7 mouse cellular contexts compared by ENCODE assay signal in genomic region chr5:34288154-34288716, GRCm38 (mm10). TPM values are rescaled to one million over a fixed set of nuclear protein-coding genes. Genes with fewer than 3 reads are reported as not detected.
DNase-seq lines count a peak whose midpoint lies in the region; ATAC-seq lines count a peak whose summit lies in the region.

TSS of gene Zfyve28 (minus strand) at chr5:34288449.
TSS of gene Cfap99 (plus strand) at chr5:34288600.

- DNase-seq in adrenal gland, postnatal 36 days, result peak; percentile 78 to 85
- DNase-seq in embryonic facial prominence, embryonic 11.5 days (ENCODE audit: low spot score), result peak; percentile 89
- DNase-seq in heart, adult 9 months (ENCODE audit: low spot score in 2 of 2), result peak; percentile 59 to 68
- peak; percentile 22 for DNase-seq in kidney, adult 9 months
- DNase-seq in splenic B cell, adult 2 months (ENCODE audit: low read depth, low spot score), result peak; percentile 24

- under 1% methylated on average over 69 of the region's 83 CpGs for WGBS in embryonic facial prominence, embryonic 11.5 days
- WGBS in limb, embryonic 13.5 days, result under 1% methylated on average over 52 of the region's 83 CpGs
- under 1% methylated on average over 74 of the region's 83 CpGs for WGBS in midbrain, embryonic 16.5 days

- peak within 1 kb of the TSS; percentile 59 for H3K4me3 ChIP-seq in embryonic facial prominence, embryonic 11.5 days (ENCODE audit: low read depth, low read length)
- H3K4me3 ChIP-seq in limb, embryonic 13.5 days, result peak within 1 kb of the TSS; percentile 66
- H3K4me3 ChIP-seq in midbrain, embryonic 16.5 days (ENCODE audit: low read depth, low read length), result peak within 1 kb of the TSS; percentile 58

- no peaks in the 10 kb centered on the region for H3K36me3 ChIP-seq in embryonic facial prominence, embryonic 11.5 days (replicated peaks; ENCODE audit: control insufficient read depth, insufficient read depth, low read depth, low read length)
- no peaks in the 10 kb centered on the region for H3K36me3 ChIP-seq in limb, embryonic 13.5 days
- H3K36me3 ChIP-seq in midbrain, embryonic 16.5 days (ENCODE audit: control insufficient read depth, insufficient read depth, low read length), result no peaks in the 10 kb centered on the region
- no peaks in the 10 kb centered on the region for H3K36me3 ChIP-seq in splenic B cell, adult 2 months (ENCODE audit: control insufficient read depth, insufficient read depth, low read length, poor library complexity, severe bottlenecking)

- H3K4me2 ChIP-seq in embryonic facial prominence, embryonic 11.5 days (ENCODE audit: low read depth, low read length), result peak within 1 kb of the TSS; percentile 95
- H3K4me2 ChIP-seq in limb, embryonic 13.5 days (replicated peaks), result peak within 1 kb of the TSS; percentile 97
- peak within 1 kb of the TSS; percentile 74 for H3K4me2 ChIP-seq in midbrain, embryonic 16.5 days (ENCODE audit: low read length)

- H3K4me1 ChIP-seq in embryonic facial prominence, embryonic 11.5 days (ENCODE audit: control insufficient read depth, insufficient read depth, low read length), result no peaks in the 10 kb centered on the region
- H3K4me1 ChIP-seq in limb, embryonic 13.5 days, result peaks cover 20% of the 10 kb centered on the region
- H3K4me1 ChIP-seq in midbrain, embryonic 16.5 days (ENCODE audit: control insufficient read depth, insufficient read depth, low read length), result peaks cover 15% of the 10 kb centered on the region

- ATAC-seq in embryonic facial prominence, embryonic 11.5 days (replicated peaks; ENCODE audit: insufficient number of reproducible peaks, low FRiP score, low TSS enrichment, low read depth), result peak; percentile 97
- peak; percentile 97 for ATAC-seq in limb, embryonic 13.5 days (ENCODE audit: low FRiP score, low read depth)
- ATAC-seq in midbrain, embryonic 16.5 days, result peak; percentile 99

- H3K27me3 ChIP-seq in embryonic facial prominence, embryonic 11.5 days (ENCODE audit: control insufficient read depth, insufficient read depth, low read length), result peaks cover 39% of the 10 kb centered on the region
- peaks cover 84% of the 10 kb centered on the region for H3K27me3 ChIP-seq in limb, embryonic 13.5 days
- H3K27me3 ChIP-seq in midbrain, embryonic 16.5 days (ENCODE audit: control insufficient read depth, insufficient read depth, low read depth, low read length), result peaks cover 5% of the 10 kb centered on the region
- no peaks in the 10 kb centered on the region for H3K27me3 ChIP-seq in splenic B cell, adult 2 months (ENCODE audit: control insufficient read depth, insufficient read depth, low read length, poor library complexity, severe bottlenecking)

- no peaks in the 10 kb centered on the region for H3K9me3 ChIP-seq in embryonic facial prominence, embryonic 11.5 days (replicated peaks; ENCODE audit: control insufficient read depth, low read length)
- H3K9me3 ChIP-seq in limb, embryonic 13.5 days, result no peaks in the 10 kb centered on the region
- H3K9me3 ChIP-seq in midbrain, embryonic 16.5 days (replicated peaks; ENCODE audit: control insufficient read depth, low read length, poor library complexity, severe bottlenecking), result no peaks in the 10 kb centered on the region

- no peak within 1 kb of the TSS for H3K27ac ChIP-seq in embryonic facial prominence, embryonic 11.5 days (replicated peaks; ENCODE audit: low read depth, low read length)
- H3K27ac ChIP-seq in limb, embryonic 13.5 days, result no peak within 1 kb of the TSS
- peak within 1 kb of the TSS; percentile 63 for H3K27ac ChIP-seq in midbrain, embryonic 16.5 days (ENCODE audit: low read length)

- peak within 1 kb of the TSS; percentile 32; the same call in 1 of the 2 replicates for H3K9ac ChIP-seq in embryonic facial prominence, embryonic 11.5 days (replicated peaks; ENCODE audit: low read length)
- peak within 1 kb of the TSS; percentile 65 for H3K9ac ChIP-seq in limb, embryonic 13.5 days
- H3K9ac ChIP-seq in midbrain, embryonic 16.5 days (ENCODE audit: low read depth, low read length), result peak within 1 kb of the TSS; percentile 63

RNA-seq across cellular contexts. Expression of gene Zfyve28, which starts in this region (rescaled TPM):
- under 1 TPM; 0.36 to 0.60 TPM for total RNA-seq in adrenal gland, postnatal 36 days (2021)
- polyA plus RNA-seq in embryonic facial prominence, embryonic 11.5 days (2014; fragmentation: Nextera tagmentation; extraction: Ambion mirVana), result 0.24 and 0.64 TPM in 2 replicates
- polyA plus RNA-seq in limb, embryonic 13.5 days (2015; fragmentation: Nextera tagmentation; extraction: Ambion mirVana), result 0.93 and 1.3 TPM in 2 replicates
- polyA plus RNA-seq in midbrain, embryonic 16.5 days (2015; fragmentation: Nextera tagmentation; extraction: Ambion mirVana), result 4.0 and 4.9 TPM in 2 replicates

RNA-seq across cellular contexts. Expression of gene Cfap99, which starts in this region (rescaled TPM):
- not detected for total RNA-seq in adrenal gland, postnatal 36 days (2021)
- not detected in 2 replicates for polyA plus RNA-seq in embryonic facial prominence, embryonic 11.5 days (2014; fragmentation: Nextera tagmentation; extraction: Ambion mirVana)
- not detected in 2 replicates for polyA plus RNA-seq in limb, embryonic 13.5 days (2015; fragmentation: Nextera tagmentation; extraction: Ambion mirVana)
- 0.10 and 0.16 TPM in 2 replicates for polyA plus RNA-seq in midbrain, embryonic 16.5 days (2015; fragmentation: Nextera tagmentation; extraction: Ambion mirVana)

Comparison
In these comparisons a context has a peak if more than half of its experiments do, and no peak if none do; other contexts are left out.
1. Peak in DNase-seq in adrenal gland, postnatal 36 days; RNA of the genes that start here not detected or under 1 TPM.
2. Peak in DNase-seq, ATAC-seq, H3K4me3 ChIP-seq, H3K9ac ChIP-seq and H3K4me2 ChIP-seq in embryonic facial prominence, embryonic 11.5 days; RNA of the genes that start here not detected or under 1 TPM.
3. DNase-seq: peak in every context shown above with its lines; median percentile 89 in embryonic facial prominence, embryonic 11.5 days; 82 in adrenal gland, postnatal 36 days; 64 in heart, adult 9 months; 24 in splenic B cell, adult 2 months; 22 in kidney, adult 9 months.